Mouse (Mus musculus) activated CD4-positive, CD25-positive, alpha-beta regulatory T cell, adult 4 months (primary cell): ENCODE data around the gene Olfr691. TPM values are rescaled to one million over a fixed set of nuclear protein-coding genes. Genes with fewer than 3 reads are reported as not detected.
"Not testable (repeated sequence)": the region's sequence is repeated elsewhere in the genome, so short reads cannot be mapped to it uniquely, and the experiment has no call there.

Source experiments
- ATAC-seq: one replicate; pipeline ENCODE4 v1.8.0; 2017
- polyA plus RNA-seq, 2 experiments: library from polyadenylated mRNA; unstranded; fragments of 100-300 nt; shearing (Covaris generic); gene quantifications; one replicate each; pipeline ENCODE4 v1.2.1; 2017

Olfr691 gene
- polyA plus RNA-seq, result under 1 TPM in 1 of 2 experiments, not detected in 1; 0.28 TPM

DNA sequence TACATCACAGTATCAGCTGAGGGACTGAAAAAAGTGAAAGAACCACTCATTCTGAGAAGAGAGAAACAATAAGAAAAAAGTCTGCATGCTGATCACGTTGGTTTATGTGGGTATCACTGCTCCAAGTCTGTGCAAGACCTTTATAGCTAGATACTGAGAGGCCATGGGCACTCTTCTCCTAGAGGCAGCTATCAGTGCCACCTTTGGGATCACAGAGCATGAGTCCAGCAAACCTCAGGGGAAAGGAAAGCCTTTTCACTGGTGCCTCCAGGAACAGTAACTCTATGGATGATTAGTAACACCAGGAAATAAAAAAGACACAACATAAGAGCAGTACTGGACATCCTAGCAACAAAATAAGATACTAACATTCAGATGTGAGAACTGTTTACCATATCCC, at the start of gene Olfr691:
TSS of gene Olfr691 (minus strand) at position 101 of the 400 bp plus-strand sequence.
- ATAC-seq, result no peak

DNA sequence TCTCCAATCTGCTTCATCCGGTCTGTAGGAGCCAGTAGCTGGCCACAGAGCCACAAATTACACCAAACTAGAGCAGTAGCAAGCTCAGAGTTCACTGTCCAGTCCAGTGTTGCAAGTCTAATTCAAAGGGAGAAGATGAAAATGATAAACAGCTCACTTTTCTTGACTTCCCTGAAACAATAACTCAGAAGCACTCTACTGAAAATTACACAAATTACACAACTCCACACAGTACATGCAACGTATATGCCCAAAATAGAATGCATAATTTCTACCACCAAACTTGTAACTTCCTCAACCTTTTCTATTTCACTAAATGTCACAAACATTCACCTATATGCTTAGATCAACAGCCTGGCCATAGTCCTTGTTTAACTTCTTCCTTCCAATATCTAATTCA, 48.2 kb upstream of the Olfr691 start:
- ATAC-seq, result no peak

DNA sequence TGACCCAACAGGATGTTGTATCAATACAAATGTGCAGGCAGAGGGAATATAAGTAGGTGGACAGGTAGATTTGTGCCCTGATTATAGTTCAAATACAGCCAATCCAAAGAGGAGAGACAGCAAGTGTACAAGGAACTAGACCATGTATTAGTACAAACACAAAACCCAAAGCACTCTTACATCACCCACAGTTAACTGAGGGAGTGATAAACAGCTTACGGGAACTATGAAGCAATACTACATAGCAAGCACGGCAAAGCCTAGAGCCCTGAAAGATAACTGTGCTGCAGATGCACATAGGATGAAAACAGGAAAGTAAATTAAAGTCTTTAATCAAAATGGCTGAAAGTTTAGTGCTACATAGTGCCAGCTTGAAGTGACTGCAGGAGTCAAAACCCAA, 45.6 kb upstream of the Olfr691 start:
- no peak for ATAC-seq

DNA sequence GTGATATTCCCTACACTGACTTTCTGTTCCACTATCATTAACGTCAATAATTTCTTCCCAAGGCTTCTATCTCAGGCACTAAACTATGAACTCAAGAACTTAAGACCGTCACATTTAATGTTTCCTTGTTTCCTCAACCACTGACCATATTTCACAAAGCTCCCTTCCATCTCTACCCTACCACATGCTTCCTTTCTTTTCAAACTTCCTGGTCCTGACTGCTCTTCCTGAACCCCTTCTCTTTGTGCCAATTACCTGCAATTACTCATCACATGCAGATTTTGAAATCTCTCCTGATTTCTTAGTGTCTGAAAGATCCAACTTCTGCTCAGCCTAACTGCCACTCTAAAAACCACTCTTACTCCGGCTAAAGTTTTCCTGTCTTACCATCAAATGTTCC, 38.3 kb upstream of the Olfr691 start:
- no peak for ATAC-seq

DNA sequence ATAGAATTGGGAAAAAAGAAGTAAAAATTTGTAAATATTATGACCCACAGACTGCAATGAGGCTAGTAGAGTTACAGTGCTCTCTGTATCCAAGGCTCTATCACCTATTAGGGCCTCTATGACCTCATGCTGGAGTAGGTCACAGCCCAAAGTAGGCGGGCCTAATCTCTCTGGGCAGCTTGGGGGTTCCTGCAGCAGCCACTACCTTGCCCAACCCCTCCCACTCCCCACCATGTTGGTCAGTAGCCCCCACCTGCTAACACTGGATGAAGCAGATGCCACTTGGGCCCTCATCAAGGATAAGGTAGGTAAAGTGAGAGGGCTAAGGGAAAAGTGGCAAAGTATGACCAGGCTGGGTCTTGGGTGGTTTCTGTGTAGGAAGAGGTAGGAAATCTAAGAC, 32.8 kb upstream of the Olfr691 start, which contains the start of gene Gm5901:
TSS of gene Gm5901 (plus strand) at position 173 of the 400 bp plus-strand sequence.
- no peak for ATAC-seq

DNA sequence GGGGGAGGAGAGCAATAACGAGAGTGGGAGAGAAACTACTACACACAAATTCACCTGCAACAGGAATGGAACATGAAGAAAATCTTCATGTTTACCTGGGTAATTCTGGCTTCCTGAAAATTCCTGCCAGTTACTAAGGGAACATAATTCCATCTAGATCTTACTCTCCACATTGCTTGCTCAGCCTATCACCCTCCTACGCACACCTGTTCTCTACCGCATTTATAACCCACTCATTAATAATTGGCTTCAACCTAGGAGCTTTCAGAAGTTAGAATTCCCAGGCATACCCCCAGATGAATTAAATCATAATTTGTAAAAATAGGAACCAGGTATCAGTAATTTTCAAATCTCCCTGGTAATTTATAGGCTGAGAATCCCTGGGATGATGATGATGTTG, 31.9 kb upstream of the Olfr691 start:
- ATAC-seq, result no peak

DNA sequence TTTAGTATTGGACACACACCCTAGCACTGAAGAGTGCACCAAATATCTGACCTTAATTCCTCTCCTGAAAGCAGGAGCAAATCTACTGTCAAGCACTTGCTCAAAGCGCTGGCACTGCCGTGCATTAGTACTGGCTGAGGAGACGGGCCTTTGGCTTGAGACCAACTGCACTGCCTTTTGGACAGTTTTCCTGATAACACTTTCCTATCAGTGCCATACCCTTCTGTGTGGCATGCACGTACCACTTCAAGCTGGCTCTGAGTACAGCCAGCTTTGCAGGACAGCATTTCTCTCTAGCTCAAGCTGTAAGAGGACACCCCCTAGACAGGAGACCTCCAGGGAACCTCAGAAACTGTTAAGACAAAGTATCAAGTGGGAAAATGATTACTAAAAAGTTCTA, 31.4 kb upstream of the Olfr691 start:
- ATAC-seq, result no peak

DNA sequence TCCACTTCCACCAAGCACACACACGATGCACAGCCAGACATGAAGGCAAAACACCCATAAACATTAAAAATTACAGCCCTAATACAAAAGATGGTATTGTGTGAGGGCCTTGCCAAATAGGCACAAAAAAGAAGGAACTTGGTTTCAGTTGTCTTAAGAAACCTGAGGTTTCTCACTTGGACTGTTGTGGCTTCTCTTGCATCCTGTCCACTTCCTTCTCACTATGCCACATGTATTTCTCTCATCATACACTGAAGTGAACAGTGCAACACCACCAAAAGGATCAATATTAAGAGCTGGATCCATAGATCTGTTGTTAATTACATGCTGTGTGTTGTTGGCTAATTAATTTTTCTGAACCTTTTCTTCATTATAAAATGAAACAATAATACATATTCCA, 30.8 kb upstream of the Olfr691 start:
- peak; percentile 36 for ATAC-seq

DNA sequence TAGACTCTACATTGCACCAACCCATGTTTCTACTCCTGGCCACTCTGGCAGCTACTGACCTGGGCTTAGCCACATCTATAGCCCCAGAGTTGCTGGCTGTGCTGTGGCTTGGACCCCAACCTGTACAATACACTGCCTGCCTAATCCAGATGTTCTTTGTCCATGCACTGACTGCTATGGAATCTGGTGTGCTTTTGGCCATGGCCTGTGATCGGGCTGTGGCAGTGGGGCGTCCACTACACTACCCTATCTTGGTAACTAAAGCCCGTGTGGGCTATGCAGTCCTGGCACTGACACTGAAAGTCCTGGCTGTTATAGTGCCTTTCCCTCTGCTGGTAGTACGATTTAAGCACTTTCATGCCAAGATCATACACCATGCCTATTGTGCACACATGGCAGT, 26.5 kb upstream of the Olfr691 start:
- ATAC-seq, result no peak

DNA sequence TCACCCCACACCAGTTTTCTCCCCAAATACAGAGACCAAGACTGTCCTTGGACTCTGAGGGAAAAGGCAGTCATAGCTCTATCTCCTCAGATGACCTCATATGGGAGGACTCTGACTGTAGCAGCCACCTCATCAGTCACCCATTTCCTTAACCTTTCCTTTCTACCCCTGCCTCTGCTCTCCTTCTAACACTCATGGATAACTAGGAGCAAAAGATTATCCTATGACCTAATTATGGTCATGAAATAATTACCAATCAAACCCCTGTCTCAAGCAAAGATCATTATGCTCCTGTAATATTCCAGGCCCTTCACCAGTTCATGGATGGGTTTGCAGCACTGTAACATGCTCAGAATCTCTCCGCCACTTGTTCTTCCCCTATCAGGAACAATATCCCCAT, 25.9 kb upstream of the Olfr691 start, which contains the start of gene Olfr692:
TSS of gene Olfr692 (plus strand) at position 301 of the 400 bp plus-strand sequence.
- ATAC-seq, result no peak

DNA sequence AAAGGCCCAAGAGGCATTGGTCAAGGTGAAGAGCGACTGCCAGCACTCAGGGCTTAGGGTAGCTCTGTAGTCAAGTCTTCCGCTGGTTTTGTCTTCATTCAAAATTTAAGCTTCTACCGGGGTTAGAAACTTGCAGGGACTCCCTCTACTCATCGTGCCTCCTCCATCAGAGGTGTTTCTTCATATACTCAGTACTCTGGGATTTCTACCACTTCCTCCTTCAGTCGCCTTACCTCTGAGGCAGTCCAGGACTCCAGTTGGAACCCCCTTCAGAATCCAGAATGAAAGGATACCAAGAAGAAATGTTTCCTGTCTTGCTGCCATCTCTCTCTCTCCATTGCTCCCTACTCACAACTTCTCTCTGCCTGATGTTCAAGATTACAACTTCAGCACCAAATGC, 25.2 kb upstream of the Olfr691 start:
- ATAC-seq, result no peak

DNA sequence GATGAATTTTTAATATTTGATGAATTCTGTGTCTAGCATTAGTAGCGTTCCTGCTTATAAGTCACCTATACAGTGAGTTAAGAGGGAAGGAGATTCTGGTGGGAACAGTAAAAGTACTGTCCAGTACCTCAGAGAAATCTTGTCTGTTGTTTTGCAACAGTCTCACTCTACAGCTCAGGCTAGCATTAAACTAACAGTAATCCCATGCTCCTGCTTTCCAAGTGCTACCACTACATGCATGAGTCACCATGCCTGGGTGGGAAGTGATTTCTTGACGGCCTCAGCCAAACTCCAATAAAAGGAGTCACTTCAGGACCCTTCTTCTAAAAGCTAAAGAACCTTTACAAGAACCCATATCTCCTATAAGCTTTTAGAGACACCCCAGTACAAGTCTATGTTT, 19.6 kb upstream of the Olfr691 start:
- no peak for ATAC-seq

DNA sequence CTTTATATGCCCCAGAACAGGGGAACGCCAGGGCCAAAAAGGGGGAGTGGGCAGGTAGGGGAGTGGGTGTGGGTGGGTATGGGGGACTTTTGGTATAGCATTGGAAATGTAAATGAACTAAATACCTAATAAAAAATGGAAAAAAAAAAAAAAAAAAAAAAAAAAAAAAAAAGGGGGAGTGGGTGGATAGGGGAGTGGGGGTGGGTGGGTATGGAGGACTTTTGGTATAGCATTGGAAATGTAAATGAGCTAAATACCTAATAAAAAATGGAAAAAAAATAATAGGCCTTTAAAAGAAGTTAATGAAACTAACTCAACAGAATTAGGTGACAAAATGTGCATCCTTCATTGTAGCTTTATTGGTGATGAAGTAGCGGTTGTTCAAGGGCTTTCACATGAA, 14.4 kb upstream of the Olfr691 start:
- not testable (repeated sequence) for ATAC-seq

DNA sequence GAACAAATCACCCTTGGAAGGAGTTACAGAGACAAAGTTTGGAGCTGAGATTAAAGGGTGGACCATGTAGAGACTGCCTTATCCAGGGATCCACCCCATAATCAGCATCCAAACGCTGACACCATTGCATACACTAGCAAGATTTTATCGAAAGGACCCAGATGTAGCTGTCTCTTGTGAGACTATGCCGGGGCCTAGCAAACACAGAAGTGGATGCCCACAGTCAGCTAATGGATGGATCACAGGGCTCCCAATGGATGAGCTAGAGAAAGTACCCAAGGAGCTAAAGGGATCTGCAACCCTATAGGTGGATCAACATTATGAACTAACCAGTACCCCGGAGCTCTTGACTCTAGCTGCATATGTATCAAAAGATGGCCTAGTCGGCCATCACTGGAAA, 14.0 kb upstream of the Olfr691 start:
- ATAC-seq, result not testable (repeated sequence)

DNA sequence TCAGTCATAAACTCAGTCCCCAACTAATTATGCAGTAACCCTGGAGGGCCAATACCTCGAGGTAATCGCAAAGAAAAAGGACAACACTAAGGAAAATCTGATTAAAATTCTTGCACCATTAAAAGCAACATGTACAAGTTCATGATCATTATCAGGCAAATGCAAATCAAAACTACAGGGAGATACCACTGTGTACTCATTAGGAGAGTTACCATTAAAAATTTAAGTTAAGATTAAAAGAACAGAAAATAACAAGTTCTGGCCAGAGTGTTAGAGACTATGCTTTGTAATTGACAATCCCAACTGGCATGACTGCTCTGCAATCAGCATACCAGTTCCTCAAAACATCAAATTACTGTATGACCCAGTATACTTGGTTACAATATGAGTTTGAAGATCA, 682 bp upstream of the Olfr691 start:
- no peak for ATAC-seq

DNA sequence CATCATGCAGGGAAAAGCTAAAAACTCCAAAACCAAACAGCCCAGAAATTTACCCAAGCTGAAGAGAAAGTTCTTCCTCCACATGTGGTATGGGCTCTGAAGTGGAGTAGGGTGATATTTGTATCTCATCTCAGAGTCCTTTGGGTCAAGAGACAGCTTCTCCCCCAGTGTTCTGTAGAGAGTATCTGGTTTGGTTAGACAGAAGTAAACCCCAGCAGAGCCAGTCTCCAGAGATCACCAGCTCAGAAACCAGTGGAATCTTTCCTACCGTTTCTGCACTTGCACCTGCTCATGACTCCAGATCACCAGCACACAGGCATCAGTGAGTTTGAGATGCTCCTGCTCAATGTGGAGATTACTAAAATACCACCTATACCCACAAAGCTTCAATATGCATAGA, 8.1 kb downstream of the Olfr691 start, which contains the start of gene Olfr690:
TSS of gene Olfr690 (minus strand) at position 101 of the 400 bp plus-strand sequence.
- ATAC-seq, result no peak

DNA sequence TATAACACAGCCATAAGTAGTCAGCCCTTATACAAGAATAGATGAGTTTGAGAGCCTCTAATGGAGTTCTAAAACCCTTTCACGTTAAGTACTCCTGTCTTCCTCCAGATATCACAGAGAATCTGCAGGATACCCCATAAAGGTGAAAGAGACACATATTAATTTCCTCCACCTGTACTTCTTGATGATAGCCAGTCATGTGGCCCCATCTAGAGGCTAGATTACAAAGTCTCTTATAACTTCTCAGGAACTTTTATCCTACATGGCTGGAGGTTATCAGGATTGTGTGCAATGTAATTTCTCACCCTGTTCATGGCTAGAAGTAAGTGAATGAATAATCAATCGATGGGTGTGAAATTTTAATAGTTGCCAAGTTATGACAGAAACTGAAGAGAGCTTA, 16.8 kb downstream of the Olfr691 start:
- no peak for ATAC-seq

DNA sequence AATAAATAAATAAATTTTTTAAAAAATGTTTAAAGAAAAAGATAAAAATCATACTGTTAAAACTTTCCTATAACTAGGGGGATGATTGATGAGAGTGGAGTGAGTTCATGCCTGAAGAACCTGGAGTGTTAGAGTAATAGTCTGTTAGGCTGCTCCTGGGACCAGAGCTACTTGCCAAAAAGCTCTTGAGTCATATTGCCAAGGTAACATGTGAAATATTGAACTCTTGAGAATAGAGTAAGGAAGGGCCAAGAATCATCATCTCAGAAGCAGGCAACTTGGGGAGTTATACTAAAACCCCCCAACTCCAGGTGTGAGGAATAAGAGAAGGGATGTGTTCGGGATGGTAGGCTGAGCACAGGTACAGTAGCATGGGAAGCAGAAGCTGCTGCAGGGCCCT, 31.2 kb downstream of the Olfr691 start, which contains the start of gene Olfr689:
TSS of gene Olfr689 (plus strand) at position 301 of the 400 bp plus-strand sequence.
- ATAC-seq, result no peak

DNA sequence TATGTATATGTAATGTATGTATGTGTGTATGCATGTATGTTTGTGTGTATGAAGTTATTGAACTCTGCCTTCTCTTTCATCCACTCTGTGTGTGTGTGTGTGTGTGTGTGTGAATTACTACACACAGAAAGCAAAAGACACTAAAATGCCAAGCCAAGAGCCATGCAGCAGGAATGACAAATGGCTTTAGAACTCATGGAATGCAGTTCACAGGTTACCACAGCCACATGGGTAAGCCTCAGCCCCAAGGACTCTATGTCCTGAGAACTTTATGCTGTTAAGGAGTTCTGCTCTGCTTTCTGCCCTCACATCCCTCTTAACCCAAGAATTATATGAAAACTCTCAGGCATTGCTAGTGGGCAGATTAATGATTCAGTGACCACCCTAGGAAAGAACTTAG, 52.0 kb downstream of the Olfr691 start:
- ATAC-seq, result no peak

DNA sequence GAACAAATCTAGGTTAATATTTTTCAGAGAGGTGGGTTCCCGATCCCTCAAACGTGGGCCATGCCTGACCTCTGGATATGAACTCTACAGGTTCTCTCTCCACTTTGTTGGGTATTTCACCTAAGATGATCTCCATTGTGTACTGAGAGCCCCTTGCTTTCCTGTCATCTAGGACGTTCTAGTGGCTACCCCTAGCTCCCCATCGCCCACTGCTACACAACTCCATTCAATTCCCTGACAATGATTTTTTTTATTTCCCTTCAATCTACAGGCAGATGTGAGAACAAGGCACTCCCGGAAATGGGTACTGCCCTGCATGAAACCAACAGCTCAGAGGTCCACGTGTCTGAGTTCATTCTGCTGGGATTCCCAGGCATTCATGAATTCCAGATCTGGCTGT, 54.3 kb downstream of the Olfr691 start, which contains the start of gene Olfr688:
TSS of gene Olfr688 (plus strand) at position 301 of the 400 bp plus-strand sequence.
- no peak for ATAC-seq

Other genes starting within 250 kb of the Olfr691 start
- gene Olfr680-ps1, start 249.5 kb downstream of the Olfr691 start, polyA plus RNA-seq, result not detected
- gene Olfr681, start 225.4 kb downstream of the Olfr691 start, polyA plus RNA-seq, result not detected
- not detected for gene Olfr683, start 195.3 kb downstream of the Olfr691 start, polyA plus RNA-seq
- gene Olfr684, start 178.6 kb downstream of the Olfr691 start, polyA plus RNA-seq, result not detected
- not detected for gene Olfr685, start 156.3 kb downstream of the Olfr691 start, polyA plus RNA-seq
- not detected for gene Olfr686, start 134.8 kb downstream of the Olfr691 start, polyA plus RNA-seq
- gene Olfr688, start 54.2 kb downstream of the Olfr691 start, polyA plus RNA-seq, result not detected
- not detected for gene Olfr689, start 31.1 kb downstream of the Olfr691 start, polyA plus RNA-seq
- not detected for gene Olfr690, start 8.2 kb downstream of the Olfr691 start, polyA plus RNA-seq
- not detected for gene Olfr692, start 26.0 kb upstream of the Olfr691 start, polyA plus RNA-seq
- gene Gm5901, start 32.8 kb upstream of the Olfr691 start, polyA plus RNA-seq, result not detected
- gene Fam160a2, start 57.8 kb upstream of the Olfr691 start, polyA plus RNA-seq, result 10 to 100 TPM; 14.6 to 15.8 TPM
- gene Cnga4, start 62.3 kb upstream of the Olfr691 start, polyA plus RNA-seq, result not detected
- gene Cckbr, start 83.5 kb upstream of the Olfr691 start, polyA plus RNA-seq, result not detected
- gene Cavin3, start 140.0 kb upstream of the Olfr691 start, polyA plus RNA-seq, result not detected
- gene Smpd1, start 212.1 kb upstream of the Olfr691 start, polyA plus RNA-seq, result 10 to 100 TPM; 20.4 to 25.0 TPM
- 1 to 10 TPM; 3.5 to 4.2 TPM for gene Apbb1, start 239.4 kb upstream of the Olfr691 start, polyA plus RNA-seq